Mouse (Mus musculus) embryo, embryonic 9.5 days (tissue): Measurements from ENCODE around the gene Tbc1d21.
A peak's percentile ranks its signal among the peaks of the same experiment; 100 is the strongest.

Experiments used
- DNase-seq: peaks from one replicate; pipeline ENCODE4 v3.0.0-alpha.2; 2017; ENCODE audit errors: extremely low spot score

The Tbc1d21 gene

DNA sequence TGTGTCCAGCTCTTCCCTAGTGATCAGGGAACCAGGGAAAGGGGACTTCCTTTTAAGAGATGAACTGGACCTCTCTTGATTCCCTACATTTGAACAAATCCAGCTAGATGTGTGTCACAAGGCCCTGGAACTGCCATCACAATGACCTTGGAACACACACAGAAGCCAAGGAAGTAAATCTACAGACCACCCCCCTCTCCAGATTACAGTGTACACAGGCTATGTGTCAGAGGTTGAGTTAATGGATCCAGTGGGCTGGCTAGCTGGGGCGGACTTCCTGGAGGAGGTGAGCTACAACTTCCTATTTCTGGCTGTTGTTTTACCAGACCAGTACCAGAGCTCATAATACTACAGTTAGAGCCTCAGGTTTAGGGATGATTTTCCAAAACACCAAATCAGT lies at the start of gene Tbc1d21:
Gene Tbc1d21 (minus strand): TSS at position 101 of the 400 bp plus-strand sequence.
- no peak for DNase-seq

DNA sequence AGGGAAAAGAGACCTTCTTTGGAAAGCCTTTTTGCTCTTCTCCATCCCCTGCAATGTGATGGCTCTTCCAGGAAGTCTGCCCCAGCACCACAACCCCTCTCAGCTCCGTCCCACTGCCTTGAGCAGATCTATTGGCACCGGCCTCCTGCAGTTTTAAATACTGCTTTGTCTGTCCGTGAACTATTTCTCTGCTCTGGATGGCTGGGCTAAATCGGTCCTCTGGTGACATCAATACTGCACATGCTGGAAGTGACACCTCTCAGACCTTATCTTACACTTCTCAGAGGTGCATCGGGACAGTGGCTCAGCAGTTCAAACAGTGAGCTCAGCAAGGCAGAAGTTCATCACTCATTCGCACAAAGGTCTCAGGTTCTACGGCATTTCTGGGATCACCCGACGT lies 41.3 kb upstream of the Tbc1d21 start:
- DNase-seq: no peak

DNA sequence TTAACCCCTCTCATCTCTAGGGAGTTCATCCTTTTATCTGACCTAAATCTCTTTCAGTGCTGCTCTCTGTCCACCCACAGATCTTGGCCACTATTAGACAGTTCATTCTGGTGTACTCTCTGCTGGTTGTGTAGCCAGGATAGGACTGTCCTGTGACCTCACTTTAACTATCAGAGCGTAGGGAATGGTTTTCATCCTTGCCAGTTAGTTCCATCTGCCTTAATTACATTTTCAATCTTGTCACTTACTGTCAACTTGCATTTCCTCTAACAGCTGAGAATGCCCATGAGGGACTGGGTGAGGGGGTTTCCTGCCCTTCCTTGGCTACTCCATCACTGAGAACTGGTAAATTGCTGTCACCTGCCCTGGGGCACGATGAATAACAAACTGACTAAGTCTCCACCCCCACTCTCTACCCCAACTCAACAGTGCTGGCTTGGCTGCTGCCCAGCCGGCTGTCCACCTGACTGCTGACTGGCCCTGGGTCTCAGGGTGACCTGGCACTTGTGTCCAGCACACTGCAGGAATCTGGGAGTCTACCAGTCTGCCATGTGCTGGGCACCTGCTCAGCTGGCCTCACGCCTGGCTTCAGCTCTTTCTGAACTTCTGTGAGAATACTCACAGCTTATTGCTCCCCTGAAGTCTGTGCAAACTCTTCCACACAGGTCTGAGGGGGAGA lies 39.9 kb upstream of the Tbc1d21 start:
- DNase-seq: no peak

DNA sequence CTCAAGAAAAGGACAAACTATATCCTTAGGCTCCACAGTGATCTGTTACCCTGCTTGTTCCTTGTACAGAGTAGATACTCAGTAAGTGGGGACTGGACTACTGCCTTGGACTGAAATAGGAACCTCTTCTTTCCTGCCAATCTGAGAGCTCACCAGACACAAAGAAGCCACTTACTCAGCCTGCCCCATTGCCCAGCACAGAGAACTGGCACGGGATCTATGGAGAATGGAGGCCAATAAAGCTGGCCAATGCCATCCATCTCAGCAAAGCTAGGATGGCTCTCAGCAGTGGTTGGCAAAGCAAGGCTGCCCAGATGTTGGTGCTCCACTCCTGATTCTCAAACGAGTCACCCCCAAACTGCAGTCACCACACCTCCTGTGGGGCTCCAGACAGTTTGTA lies 39.0 kb upstream of the Tbc1d21 start:
- DNase-seq: no peak

DNA sequence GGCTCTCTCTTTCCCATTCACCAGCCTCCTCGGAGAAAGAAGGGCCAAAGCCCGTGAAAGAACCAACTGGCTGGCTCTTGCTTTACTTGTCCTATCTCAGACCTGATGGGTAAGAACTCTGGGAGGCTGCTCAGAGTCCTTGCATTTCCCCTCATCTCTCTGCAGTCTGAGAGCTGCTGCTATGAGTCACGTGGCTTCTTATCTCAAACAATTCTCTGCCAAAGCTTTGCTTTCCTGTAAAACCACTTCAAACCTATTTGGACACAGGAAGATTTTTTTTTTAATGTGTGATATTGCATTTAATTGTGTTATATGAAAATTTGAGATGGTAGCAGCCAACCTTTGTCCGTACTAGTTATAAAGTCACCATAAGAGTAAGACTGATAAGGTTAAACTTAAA lies 34.2 kb upstream of the Tbc1d21 start:
- no peak for DNase-seq

DNA sequence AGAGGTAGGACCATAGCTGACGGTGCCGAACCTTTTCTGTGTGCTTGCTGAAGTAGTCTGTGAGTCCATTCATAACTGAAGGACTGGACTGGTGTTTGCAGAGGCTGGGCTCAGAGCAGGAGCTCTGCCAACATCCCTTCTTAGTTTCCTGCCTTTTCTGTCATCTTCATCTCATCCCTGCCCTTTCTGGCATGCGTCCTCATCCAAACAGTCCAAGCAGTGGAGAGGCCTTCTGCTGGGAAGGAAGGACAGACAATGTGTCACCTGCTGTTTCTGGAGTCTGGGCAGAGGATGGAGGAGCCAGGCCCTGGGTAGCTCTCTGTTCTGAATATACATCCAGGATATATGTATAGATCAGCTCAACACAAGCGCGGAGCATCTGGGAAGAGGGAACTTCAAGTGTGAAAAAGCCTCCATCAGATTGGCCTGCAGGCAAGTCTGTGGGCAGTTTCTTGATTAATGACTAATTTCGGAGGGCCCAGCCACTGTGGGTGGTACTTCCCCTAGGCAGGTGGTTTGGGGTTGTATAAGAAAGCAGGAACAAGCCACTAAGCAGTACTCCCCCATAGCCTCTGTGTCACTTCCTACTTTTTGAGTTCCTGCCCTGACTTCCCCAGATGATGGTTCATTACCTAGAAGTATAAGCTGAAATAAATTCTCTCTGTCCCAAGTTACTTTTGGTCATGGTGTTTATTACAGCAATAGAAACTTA lies 31.3 kb upstream of the Tbc1d21 start:
- no peak for DNase-seq

DNA sequence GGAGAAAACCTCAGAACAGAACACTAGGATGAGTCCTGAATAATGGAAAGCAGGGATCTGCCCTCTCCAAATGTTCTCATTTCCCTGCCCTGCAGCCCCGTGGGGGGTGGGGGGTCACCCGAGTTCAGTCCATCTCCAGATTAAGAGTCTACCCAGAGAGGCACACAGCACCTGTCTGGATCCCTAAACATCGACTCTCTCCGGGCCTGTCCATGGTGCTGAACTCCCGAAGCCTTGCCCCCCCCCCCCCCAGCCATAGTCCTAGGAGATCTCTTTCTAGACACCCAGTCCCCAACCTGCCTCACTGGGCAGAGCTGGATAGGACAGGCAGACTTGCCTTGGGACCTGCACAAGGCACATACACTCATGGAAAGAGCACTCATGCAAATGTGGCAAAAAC lies 29.4 kb upstream of the Tbc1d21 start:
- DNase-seq: peak; percentile 3

DNA sequence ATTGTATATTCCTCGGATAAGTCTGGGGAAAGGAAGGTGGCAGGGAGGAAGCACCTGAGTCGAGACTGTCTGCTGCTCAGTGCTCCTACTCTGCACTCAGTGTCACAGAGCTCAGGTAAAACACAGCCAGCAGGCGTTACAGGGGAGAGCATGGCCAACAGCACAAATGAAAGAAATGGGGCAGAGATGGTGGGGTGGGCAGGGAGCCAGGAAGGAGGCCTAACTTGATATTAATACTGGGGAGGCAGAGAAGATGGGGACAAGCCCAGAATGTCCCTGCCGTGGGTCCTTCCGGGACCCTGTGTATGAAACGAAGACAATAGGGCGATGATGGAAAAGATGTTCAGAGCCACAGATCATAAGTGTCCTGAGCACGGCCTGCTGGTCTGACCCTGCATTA lies 24.4 kb upstream of the Tbc1d21 start:
- DNase-seq: no peak

DNA sequence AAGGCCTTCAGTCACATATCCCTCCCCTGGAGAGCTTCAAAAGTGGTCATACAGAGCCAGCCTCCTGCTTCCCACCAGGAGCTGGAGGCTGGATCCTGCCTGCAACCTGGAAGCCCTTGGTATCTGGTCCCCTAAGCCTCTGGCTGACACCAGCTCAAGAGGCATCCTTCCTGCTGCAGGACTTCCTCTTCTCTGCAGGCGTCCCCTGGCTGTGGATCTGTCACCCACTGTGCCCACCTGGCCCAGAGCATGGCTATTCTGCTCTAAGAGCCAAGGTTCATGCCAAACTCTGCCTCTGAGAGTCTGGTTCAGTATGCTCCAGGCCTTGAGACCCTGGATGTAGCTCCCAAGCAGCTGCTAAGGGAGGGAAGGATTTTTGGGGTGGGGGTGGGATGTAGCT lies 23.6 kb upstream of the Tbc1d21 start:
- no peak for DNase-seq

DNA sequence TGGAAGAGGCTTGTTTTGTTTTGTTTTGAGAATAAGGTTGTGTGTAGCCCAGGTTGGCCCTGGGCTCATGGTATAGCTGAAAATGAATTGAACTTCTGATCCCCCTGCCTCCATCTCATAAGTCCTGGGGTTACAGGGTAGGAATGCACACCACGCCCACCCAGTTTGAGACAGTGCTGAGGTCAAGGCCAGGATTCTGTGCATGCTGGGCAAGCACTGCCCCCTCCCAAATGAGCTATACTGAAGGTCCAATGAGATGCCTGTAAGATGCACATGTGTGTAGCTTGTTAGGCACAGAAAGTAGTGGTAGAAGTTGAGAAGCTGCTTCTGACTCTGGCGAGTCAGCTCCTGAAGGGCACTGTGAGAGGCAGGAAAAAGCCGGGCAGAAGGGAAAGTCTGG lies 18.1 kb upstream of the Tbc1d21 start:
- DNase-seq: no peak

DNA sequence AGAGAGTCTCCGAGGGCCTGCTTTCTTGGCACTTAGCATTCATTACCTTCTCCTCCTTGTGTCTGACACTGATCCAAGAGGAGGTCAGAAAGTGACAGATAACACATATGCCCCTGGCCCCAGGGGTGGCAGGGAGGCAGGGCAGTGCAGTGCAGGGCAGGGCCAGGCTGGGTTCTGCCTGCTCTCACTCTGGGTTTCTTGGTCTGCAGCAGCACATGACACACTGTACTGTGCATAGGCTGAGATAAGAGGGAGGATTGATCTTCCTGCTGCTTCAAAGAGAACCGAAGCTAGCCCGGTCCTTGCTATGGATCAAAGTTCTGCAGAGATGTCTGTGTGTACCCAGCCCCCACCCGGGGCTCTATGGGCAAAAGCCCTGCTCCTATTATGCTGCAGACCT lies 8.6 kb upstream of the Tbc1d21 start:
- peak; percentile 2 for DNase-seq

DNA sequence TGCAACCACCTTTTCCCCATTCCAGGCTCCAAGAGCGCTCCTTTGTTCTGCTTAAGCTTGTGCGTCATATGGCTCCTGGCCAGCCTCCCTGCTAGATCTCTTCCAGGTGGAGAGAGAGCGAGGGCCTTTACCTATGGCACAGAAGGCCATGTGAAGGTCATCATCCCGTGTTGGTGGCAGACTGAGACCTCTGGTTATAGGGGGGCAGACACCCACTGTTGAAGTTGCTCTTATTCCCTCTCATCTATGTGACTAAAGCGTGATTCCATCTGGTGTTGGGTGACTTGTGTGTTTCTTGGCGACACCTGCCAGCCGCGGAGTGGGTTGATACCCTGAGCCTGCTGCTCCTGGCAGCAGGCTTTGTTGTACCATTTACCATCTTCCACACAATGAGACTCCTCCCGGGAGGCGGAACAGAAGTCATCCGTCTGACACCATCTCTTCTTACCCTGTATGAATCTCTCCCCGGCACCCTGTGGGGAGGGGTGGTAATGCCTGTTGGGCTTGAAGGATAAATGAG lies 3.7 kb upstream of the Tbc1d21 start:
- no peak for DNase-seq

DNA sequence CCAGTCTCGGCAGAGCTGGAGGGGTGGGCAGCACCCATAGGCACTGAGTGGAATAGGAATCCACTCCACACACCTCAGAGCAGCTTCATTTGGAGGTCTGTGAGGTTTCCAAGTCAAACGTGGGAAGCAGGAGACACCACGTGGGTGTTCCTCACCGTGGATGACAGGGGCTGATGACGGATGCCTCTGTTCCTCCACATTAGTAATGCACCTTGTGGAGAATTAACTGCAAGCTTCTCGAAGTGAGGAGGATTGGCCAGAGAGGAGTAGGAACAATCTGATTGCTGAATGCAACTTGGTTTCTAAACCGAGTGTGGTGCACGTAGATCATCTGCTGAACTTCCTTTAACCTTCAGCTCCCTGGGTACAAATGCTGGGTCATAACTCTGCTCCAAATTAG lies 1.7 kb upstream of the Tbc1d21 start:
- no peak for DNase-seq

DNA sequence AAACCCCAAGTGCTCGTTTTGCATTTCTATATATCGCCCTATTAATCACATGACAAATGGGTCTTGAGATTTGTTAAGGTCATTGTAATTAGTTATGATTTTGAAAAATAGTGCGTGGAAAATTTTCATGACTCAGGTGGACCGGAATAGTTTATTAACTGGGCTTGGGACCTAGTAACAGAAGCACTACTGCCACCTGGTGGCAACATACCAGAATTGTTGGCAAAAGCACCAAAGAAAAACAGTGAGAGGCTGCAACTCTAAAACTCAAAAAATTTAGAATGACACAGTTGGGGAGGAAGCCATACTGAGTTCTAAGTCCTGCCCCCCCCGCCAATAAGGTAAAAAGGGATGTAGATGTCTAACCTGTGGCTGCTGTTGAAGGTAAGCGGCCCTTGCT lies 611 bp downstream of the Tbc1d21 start:
- peak; percentile 36 for DNase-seq

DNA sequence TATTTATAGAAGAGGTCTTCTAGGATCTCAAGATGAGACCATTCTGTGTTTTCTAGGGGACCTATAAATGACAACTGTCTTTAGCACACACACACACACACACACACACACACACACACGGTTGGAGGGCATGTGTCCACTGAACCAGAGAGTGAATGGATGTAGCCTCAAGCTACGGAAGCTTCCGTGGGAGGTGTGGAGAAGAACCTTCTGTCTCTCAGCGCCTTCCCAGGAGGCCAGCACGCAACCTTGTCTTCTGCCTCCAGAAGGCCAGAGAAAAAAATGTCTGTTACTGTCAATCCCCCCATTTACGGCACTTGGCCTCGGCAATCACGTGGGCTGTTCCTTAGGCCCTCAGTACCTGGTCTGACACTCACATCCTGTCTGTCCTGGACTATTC lies 5.9 kb downstream of the Tbc1d21 start:
- no peak for DNase-seq

DNA sequence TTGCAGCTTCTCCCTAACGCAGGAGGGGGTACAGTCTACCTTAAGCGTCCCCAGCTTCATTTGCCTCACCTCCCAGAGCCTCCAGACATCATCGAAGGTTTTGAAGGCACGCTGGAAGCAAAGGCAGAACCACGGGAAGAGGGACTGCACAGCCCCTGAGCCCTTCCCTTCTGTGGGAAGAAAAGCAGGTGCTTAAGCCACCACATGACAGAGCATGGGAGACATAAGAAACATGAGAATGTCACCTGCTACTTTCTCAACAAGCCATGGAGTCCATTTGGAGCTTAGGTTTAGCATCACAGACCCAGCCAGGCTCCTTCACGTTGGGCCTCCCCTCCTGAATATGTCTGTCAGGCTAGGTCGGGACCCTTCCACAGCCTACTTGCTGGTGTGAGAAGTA lies 8.3 kb downstream of the Tbc1d21 start:
- no peak for DNase-seq

DNA sequence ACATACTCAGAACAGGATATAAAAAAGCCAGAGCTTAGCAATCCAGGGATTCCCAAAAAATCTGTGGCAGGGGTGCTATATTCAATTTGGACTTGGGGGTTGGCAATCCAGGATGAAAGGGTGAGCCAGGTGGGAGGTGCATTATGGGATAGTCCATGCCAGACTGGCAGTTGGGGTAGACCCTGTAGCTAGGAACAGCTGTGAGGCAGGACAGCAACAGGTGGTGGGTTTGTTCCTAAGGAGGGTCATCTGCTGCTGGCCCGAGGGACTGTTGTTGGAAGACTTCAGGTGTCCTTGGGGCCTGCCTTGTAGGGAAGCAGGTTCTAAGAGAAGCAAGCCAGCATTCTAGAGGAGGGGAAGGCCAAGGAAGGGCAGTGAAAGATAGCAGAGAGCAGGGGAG lies 8.9 kb downstream of the Tbc1d21 start:
- DNase-seq: no peak

DNA sequence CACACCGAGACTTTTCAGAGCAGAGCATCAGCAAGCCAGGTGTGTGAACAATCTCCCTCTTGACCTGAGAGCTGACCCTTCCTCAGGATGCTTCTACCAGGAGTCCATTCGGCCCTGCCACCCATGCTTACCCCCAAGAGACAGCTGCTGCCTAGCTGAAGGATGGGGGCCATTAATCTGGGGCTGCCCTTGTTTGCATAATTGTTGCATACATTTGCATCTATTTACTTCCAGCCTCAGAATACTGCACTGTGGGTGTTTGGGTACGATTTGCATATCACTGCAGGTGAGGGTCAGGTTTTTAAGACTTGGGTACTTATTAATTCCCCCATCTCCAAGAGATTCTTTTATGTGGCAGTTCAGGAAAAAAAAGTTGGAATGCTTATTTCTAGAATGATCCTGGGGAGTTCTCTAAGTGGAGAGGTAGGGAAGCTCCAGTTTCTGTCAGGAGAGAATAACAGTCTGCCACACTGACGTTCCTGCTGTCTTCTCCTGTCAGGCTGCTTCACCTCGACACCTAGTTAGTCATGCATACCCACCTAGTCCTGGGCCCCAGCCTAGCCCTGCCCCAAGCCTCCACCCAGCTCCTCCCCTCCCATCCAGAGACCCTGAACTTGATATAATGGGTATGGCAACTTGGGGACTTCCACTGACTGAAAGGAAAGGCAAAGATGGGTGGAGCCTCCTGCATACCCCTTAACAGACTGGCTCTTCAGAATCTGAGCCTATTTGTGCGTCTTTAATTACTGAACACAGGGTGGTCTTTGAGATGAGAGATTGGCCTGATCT lies 14.8 kb downstream of the Tbc1d21 start:
- DNase-seq: no peak

DNA sequence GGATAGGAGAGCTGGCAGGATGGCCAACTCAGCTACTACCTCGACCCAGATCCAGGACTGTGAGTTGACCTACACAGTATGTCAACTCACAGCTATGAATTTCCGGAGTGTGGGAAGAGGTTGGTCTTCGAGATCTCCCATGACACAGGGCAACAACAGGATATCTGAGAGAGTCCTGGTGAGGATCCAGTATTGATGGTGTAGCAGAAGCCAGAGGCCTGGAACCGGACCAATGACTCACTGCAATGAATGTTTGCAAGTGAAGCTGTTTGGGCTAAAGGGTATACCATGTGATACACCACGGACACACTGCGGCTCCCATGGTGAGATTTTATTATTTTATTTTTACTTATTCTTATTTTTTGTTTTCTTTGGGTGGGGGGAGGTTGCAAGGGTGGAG lies 15.6 kb downstream of the Tbc1d21 start:
- no peak for DNase-seq

DNA sequence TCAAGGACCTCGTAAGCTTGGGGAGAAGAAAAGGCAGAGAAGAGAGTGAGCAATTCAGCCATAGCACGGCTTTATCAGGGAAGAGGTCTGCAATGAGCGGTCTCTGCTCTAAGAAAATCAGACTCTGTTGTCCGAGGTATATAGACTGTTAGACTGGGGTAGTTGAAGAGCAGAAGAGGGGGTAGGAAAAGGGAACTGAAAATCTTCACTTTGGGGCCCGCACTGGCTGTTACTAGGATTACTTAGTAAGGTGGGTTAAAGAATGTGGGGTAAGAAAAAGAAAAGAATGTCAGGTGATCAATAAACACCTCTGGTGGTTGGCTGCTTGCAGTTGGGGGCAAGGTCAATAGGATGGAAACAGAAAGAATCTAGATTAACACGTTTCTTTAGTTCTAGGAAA lies 17.0 kb downstream of the Tbc1d21 start:
- no peak for DNase-seq

DNA sequence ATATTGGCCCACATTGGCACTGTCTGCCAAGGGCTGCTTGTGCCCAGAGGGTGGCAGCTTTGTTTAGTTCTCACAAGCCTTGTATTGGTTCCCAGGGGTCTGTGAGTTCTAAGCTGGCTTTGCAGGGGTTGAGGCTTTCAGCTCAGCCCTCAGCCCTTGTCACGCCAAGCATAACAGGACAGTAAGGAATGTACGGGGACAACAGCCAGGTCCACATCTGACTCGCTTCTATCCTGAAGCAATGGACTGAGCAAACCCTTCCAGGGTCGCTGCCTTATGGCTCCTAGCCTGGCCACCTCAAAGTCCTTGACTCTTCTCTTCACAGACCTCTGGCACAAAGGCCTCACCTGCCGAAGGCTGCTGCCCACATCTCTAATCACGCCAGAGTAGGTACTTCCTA lies 22.5 kb downstream of the Tbc1d21 start:
- DNase-seq: no peak

DNA sequence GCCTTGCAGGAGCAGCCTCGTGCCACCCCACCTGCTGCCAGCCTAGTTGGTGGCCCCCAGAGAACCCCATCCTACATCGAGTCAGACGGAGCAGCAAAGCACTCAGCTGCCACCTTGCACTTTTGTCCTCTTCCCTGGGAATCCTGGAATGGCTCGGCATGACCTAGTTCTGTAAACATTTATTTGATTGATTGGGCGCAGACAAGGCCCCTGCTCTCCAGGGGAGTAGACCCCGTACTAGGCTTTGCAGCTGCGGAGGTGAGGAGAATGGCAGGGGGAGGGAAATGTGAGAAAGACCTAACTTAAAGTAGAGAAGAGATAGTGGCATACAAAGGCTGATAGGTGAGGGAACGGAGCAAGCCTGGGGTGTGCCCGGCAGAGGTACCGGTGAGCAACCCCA lies 23.8 kb downstream of the Tbc1d21 start:
- peak; percentile 56 for DNase-seq

DNA sequence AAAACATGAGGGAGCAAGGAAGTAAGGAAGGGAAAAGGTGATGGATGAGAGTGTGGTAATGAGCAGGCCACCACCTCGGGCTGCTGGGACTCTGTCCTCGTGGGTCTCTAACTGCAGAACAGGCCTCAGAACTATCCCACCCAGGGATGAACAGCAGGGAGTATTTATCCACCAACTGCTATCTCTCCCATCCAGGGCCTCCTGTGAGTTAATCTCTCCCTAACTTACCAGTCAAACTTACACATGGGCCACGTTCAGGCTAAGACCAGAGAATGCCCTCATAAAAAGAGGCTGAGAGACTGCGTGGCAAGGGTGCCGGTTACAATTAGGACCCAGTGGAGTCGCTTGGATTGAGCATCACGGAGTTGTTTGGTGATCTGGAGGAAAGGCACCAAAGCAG lies 24.3 kb downstream of the Tbc1d21 start:
- no peak for DNase-seq
